Mouse (Mus musculus): ENCODE measurements around the gene Ankrd27.
"Not testable (repeated sequence)": the region's sequence is repeated elsewhere in the genome, so short reads cannot be mapped to it uniquely, and the experiment has no call there.

Gene Ankrd27

DNA sequence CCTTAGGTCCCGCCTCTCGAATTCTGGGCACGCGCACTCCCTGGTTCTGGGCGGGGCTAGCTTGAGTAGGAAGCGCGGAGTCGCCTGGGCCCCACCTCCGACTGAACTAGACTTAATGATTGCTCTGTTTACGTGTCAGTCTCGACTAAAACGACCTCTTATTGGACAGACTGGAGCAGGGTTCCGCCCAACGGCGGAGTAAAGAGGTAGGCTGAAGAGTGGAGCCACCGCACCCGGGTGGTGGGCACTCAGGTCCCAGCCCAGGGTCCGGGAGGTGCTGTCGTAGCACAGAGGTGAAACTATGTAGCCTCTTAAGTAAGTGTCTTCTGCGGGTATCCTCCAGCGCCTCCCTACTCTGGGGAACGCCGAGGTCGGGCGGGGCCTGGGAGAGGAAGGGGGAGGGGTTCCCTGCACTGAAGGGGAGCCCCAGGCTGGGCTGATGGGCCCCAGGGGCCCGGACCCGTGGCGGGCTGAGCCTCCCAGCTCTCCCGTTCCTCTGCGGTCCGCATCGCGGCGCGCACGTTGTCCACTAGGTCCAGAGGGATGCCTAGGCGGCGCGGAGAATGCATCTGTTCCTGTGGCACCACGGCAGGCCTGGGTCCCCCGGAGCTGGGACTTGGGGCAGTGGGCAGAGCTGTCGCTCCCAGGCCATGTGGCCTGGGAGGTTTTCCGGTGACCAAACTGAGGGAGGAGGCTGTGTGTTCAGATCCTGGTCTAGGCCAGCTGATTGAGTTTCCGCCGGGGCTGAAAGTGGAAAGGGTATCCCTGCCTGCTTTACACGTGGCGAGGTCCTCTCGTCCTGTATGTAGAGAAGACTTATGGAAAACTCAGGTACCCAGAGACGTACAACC is at the start of gene Ankrd27:
TSS of gene Ankrd27 (plus strand) at position 190 of the 851 bp plus-strand sequence.
- peak; percentile 97 for DNase-seq (ENCODE audit: low read depth, low spot score)

DNA sequence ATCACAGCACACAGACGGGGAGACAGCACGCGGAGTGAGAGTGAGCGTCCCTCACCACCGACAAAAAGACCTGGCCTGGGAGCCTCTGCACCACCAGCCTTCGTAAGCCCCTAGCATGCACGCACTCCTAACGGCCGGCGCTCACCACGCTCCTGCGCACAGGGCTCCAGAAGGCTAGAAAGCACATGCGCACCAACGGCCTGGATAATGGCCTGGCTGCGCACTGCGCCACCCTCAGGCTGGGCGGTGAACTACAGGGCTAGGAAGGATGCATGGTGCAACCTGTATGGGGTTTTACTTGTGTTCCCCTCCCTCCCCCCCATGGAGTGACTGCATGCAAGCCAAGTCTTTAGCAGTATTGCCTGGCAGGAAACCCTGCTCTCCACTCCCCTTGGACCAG is 48.5 kb upstream of the Ankrd27 start, which contains the start of gene Tdrd12:
TSS of gene Tdrd12 (minus strand) at position 184 of the 400 bp plus-strand sequence.
- DNase-seq (ENCODE audit: low read depth, low spot score): no peak

DNA sequence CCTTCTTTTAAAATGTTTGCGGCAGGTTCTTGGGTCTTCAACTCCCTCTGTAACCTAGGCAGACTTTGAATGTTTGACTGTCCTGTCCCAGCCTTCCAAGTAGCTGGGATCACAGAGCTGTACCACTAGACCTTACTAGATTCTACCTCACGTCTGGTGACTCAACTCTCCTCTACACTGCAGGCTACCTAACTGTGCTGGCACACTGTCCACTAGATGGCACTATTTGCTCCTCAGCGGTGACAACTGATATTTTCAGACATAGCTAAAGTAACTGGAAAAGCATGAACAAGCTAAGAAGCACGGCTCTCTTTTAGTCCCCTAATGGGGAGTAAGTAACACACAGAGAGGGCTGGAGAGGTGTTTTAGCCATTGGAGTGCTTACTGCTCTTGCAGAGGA is 40.2 kb upstream of the Ankrd27 start:
- DNase-seq (ENCODE audit: low read depth, low spot score): peak; percentile 68

DNA sequence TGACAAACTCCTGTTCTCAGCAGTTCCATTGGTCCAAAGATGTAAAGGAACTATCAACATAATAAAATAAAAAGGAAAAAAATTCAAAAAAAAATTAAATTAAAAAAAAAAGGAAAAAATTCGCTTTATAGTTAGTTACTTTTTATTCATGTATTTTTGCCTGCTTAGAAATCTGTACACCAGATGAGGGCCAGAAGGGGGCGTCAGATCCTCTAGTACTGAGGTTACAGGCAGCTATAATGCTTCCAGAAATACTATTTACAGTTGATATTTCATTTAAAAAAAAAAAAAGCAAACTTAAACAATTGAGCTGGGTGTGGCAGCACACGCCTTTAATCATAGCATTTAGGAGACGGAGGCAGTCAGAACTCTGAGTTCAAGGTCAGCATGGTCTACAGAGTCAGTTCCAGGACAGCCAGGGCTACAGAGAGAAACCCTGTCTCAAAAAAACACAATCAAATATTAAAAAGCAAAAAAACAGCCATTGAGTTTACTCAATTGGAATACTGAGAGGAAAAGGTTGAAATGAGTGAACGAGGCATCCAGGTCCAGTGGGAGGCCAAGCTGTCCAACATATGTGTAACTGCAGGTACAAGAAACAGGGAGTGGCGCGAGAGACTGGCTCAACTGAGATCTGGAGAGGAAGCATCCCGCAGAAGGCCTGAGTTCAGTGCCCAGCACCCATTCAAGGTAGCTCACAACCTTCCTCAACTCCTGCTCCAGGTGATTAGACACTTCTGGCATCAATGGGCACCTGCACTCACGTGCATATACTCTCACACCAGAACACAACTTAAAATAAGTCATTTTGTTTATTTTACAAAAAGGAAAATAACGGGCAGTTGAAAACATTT is 32.1 kb upstream of the Ankrd27 start:
- DNase-seq (ENCODE audit: low read depth, low spot score): peak; percentile 54

DNA sequence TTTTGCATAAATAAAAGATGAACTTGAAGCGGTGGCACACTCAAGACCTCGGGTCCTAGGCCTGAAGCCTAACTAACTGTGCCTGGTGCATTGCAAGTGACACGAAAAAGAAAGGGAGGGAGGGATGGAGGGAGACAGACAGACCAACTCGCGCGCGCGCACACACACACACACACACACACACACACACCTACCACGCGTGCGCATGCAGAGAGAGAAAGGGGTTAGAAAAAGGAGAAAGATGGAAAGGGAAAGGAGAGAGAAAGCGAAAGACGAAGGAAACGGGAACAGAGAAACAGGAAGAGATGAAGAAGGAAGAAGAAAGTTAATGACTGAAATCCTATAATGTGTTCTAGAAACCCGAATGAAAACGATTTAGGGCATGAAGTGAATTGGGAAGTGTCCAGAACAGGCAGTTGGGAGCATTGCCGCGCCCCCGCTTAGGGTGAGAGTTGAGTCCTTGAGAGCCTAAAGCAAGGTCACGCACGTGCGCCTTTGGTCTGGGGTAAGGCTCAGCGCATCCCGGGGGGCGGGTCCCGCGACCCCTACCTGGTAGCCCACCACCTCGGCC is 31.4 kb upstream of the Ankrd27 start:
- peak; percentile 74 for DNase-seq (ENCODE audit: low read depth, low spot score)

DNA sequence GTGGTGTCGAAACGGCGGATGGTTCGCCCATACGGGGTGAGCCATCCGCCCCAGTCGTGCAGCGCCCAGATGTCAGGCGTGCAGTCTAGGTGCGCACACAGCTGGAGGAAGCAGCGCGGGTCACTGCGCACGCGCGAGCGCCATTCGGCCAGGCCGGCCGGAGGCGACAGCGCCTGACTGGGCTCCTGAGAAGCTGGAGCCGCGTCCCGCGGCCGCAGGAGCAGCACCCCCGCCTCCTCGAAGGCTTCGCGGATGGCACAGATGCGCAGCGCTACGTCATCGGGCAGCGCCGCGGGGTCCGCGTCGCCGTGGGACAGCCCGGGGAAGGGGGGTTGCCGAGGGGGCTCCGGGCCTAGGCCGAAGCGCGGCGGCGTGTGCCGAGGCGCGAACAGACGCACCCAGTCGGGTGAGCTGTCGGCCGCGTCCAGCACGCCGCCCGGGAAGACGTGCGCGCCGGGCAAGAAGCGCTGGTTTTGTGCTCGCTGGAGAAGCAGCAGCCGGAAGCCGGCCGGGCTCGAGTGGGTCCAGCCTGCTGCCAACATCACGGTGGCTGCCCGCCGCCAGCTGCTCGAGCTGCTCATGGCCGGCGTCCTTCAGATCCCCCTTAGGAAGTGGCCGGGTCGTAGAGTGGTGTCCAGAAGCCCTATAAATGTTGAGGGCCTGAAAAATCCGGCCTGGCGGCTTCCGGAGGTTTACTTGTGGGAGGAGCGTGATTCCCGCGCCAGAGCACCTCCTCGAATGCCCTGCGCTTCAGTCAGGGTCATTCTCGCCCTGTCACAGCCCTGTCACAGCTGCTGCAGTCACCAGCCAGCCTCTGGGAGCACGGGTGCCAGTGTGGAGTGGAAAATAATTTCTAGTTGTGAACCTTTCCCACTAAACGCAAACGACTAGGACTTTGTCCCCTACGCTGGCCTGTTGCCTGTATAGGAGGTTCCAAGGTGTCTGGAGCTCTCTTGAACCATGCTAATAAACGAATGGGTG is 30.5 kb upstream of the Ankrd27 start:
- DNase-seq (ENCODE audit: low read depth, low spot score): peak; percentile 92

DNA sequence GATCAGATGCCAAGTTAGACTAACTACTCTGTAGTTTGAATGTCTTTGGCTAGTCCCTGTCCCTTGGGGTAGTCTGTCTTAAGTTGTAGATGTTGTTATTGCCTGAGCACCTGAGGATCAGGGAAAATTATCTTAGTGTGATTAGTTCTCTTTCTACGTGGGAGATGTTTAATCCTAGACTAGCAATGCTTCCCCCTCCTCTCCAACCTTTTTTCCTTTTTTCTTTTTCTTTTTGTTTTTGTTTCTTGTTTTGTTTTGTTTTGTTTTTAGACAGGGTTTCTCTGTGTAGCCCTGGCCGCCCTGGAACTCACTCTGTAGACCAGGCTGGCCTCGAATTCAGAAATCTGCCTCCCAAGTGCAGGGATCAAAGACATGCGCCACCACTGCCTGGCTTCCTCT is 29.8 kb upstream of the Ankrd27 start, which contains the start of gene Nudt19:
TSS of gene Nudt19 (minus strand) at position 100 of the 399 bp plus-strand sequence.
- DNase-seq (ENCODE audit: low read depth, low spot score): no peak

DNA sequence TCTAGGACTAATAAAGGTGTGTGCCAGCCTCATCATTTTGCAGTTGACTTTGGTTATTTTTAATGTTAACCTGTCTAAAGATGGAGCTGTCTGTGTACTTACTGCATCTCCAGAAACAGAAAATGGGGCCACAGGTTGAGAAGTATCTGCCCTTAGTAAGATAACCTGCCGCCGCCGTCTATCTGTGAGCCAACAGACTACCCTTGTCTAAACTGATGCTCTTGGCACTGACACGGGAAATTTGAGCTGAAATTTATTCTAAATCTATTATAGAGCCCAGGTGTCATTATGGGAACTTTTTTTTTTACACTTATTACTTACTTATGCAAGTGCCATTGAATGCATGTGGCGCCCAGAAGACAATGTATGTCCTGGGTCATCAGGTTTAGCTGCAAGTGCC is 29.1 kb upstream of the Ankrd27 start:
- no peak for DNase-seq (ENCODE audit: low read depth, low spot score)

DNA sequence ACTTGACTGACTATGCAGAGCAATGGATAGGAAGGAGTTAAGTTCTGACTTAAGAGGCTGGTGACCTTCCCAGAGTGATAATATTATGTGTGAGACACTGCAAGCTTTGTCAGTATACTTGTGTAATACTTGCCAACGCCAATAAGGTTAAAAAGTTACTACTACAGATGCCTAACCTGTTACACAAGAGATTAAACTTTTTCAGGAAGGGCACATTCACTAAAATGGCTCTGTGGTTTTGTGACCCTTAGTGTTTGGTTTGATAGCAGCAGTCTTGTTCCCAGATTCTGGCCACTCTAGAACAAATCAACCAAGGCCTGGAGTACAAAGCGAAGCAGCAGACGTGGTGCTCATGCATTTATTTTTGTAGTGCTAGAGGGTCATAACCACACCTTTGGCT is 28.5 kb upstream of the Ankrd27 start:
- DNase-seq (ENCODE audit: low read depth, low spot score): no peak

DNA sequence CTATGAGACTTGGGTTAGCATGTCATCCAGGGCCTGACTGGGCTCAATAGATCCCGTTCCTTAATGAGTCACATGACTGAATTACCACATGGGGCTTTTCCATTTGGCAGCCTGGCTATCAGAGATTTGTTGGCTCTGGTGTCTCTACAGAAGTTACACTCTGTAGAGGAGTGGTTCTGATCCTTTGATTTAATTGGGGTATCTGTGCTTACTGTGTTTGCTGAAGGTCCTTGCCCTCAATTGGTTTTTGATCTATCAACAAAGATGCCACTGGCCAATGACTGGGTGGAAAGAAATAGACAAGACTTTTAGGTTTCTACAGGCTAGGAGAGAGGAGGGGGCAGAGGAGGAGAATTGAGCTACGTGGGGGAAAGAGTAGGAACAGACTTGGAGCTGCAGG is 27.4 kb upstream of the Ankrd27 start:
- DNase-seq (ENCODE audit: low read depth, low spot score): no peak

DNA sequence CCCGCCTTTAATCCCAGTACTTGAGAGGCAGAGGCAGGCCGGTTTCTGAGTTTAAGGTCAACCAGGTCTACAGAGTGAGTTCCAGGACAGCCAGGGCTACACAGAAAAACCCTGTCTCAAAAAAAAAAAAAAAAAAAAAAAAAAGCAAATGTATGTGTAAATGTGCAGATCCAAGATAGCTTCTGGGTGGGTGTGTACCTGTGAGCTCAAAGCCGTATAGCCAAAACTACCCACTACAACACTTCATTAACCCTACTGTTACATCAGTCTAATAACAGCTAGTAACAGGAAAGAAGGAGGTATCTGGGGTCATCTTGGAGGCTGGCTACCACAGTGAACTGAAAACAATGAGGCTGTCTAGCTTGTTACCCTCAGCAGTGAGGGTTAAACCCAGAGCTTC is 26.2 kb upstream of the Ankrd27 start:
- DNase-seq (ENCODE audit: low read depth, low spot score): no peak

DNA sequence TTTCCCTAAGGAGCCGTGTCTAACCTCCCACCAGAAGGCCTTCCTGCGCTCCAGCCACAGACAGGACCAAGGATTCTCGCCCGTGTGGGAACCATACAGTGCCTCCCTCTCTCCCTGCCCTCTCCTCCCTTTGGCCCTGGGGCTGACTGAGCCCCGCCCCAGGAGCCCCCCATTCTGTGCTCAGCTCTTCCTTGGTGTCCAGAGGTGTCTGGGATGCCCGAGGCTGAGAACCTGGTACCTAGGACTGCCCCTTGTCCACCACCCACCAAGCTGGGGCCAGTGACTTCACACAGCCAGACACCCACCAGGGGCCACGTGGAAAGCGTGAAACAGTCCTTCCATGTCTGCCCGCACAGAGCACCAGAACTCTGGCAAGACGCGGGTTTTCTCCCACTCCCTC is 23.0 kb upstream of the Ankrd27 start:
- no peak for DNase-seq (ENCODE audit: low read depth, low spot score)

DNA sequence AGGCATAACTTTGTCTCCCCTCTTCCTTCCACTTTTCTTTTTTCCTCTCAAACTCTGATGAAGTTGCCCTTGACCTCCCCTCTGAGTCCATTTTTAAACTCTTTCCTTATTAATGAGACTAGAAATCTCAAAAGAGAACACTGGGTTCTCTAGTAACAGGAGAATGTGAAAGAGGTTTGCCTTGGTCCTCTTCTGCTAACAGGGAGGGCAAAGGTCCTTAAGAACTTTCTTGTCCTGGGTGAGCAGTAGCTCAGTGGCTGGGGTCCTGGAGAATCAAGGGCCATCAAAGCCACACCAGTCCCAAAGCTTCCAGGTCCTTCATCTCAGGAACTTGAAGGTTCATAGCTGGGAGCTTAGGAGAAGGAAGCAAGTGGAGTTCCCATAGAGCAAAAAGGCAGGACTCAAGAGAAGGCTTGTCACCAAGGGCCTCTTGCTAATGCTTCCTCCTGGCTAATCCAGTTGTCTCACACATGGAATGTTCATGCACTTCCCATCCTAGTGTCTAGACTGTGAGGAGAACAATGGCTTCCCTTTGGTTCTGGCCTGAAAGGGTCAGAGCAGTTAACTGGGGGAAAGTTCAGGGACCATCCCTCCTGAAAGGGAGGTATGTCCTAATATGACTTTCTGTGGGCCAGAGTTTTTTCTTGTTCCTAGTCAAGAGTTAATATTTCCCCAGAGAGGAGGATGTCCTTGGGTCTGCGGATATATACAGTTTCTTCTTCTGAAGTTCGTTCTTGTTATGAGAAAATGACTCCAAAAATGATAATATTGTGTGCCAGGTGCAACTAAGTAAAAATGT is 21.8 kb upstream of the Ankrd27 start:
- no peak for DNase-seq (ENCODE audit: low read depth, low spot score)

DNA sequence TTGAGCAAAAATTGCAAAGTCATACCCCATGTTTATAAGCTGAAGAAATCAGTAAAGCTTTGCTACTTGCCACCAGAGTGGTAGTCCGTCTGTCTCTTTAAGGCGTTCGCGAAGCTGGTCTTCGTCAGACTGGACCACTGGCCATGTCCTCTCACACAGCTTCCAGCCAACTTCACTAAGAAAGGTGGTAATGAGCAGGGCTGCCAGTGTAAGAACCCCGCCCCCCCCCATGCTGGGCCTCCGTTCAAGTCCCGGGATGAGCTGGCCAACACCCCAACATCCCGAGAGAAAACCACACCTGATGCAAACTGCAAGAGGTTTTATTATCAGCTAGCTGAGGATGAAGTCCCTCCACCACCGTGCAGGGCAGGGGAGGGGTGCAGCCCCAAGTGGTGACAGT is 21.2 kb upstream of the Ankrd27 start:
- not testable (repeated sequence) for DNase-seq (ENCODE audit: low read depth, low spot score)

DNA sequence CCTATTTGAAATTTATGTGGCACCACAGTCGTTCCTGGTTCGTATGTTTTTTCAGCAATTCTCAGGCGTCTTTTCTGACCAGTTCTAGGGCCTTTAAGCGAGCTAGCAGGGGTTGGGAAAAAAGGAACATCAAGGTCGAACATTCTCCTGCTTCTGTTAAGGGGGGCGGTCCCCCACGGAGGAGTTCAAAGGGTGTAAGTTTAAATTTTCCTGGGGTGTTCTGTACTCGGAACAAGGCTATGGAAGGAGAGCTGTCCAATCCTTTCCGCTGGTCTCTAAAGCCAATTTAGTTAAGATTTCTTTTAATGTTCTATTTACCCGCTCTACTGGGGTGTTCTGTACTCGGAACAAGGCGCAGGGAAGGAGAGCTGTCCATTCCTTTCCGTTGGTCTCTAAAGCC is 20.1 kb upstream of the Ankrd27 start:
- DNase-seq (ENCODE audit: low read depth, low spot score): not testable (repeated sequence)

DNA sequence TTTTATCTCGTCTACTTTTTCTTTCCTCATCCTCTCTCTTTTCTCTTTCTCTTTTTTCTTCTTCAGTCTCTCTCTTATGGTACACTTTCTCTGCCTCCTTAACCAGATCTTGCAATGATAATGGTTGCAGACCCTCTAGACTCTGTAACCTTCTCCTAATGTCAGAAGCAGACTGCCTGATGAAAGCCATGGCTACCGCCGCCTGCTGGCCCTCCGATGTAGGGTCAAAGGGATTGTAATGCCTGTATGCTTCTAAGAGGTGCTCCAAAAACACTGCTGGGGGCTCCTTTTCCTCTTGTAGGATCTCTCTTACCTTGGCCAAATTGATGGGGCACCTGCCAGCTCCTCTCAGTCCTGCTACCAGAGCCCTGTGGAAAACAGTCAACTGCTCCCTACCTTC is 16.3 kb upstream of the Ankrd27 start:
- DNase-seq (ENCODE audit: low read depth, low spot score): not testable (repeated sequence)

DNA sequence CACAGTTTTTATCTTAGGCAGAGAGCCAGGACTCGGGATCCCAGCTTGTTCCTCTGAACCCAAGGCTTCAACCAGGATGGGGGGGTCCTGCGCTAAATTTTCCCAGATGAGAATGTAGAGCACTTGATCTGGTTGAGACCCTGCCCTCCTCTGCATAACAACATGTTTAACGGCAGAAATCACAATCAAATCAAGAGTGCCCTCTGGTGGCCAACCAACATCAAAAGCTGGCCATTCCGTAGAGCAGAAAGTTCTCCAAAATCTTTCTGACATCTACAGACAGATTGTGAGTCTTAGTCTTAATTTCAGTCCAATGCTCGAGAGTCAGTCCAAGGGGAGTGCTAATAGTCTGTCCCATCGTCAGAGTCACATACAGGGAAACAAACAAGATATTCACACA is 15.2 kb upstream of the Ankrd27 start:
- not testable (repeated sequence) for DNase-seq (ENCODE audit: low read depth, low spot score)

DNA sequence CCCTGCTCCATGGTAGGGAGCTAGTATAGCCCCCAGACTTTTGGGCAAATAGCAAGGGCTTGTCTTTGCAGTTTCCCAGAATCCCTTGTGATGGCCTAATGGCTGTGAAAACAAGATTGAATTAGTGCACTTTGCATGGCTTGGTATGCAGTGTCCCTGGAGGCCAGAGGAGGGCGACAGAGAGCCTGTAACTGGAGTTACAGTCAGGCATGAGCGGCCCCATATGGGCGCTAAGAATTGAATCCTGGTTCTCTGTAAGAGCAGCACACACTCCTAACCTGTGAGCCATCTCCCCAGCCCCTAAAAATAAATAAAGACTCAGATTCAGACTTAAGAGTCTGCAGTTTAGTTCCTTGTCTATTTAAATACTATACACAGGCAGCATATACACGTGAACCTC is 6.2 kb upstream of the Ankrd27 start:
- DNase-seq (ENCODE audit: low read depth, low spot score): peak; percentile 61

DNA sequence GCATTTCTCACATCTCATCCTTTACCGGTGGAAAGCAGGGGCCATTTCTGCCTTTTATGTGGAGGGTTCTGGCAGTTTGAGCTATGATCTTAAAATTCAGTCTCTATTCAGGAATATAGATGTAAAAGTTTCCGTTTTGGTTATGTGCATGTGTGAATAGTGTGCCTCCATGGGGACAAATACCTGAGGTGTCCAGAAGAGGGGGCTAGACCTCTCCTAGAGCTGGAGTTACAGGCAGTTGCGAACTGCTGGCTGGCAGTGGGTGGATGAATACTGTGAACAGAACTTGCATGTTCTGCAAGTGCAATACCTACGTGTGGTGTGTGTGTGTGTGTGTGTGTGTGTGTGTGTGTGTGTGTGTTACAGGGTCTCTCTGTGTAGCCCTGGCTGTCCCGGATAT is 3.3 kb upstream of the Ankrd27 start:
- DNase-seq (ENCODE audit: low read depth, low spot score): peak; percentile 33

DNA sequence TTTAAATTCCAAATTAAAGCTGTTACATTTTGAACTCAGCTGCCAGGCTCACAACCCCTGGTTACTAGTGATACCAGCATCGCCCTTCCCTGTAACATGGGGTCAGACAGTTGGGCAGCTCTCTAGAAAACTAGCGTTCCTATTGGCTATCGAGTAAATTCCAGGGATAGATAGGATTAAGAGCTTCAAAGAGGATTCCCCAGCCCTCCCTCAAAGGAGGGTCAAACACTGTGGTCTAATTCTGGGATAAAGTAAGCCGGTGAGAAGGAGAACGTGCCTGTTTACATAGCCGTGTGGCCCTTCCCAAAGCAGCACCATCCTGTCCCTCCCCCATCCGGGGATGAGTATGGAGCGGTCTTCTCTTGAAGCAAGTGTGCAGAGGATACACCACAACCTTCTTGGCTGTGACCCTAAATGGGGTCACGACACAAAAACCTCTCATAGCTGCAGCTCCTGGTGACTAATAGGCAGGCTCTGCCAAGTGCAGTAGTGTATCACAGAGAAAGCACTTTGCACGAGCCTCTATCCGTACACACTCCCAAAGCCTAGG is 2.5 kb upstream of the Ankrd27 start:
- no peak for DNase-seq (ENCODE audit: low read depth, low spot score)
